7 mouse cellular contexts compared by ENCODE assay signal in the genomic region with DNA sequence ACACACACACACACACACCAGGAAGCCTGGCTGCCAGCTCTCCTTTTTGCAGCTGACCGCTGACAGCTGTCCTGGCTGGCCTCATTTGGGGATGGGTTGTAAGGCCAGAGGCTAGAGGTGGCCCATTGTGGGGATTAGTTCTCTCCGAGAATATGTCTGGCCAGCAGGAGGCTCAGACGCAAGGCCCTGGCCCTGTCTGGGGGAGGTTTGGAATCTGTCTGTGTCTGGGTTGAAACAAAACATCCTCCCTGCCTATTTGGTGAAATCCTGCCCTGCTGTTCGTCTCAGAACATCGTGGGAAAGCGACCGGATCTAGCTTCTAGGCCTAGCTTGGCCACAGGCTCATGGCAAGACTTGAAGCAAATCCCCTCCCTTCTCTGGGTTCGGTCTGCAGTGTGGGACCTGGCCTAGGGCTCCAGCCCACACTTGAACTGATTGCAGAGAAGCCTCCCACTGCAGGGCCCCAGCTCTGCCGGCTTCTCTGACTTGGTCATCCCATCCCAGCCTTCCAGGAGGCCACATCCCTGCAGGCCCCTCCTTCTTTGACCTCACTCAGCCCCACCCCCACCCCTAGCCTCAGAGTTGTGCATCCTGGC. TPM values are rescaled to one million over a fixed set of nuclear protein-coding genes. Genes with fewer than 3 reads are reported as not detected.
A peak's percentile ranks its signal among the peaks of the same experiment; 100 is the strongest.
DNase-seq lines count a peak whose midpoint lies in the region; ATAC-seq and TF ChIP-seq lines count a peak whose summit lies in the region.

No protein-coding gene starts in this region.

- TF ChIP-seq POLR2A in embryonic fibroblast, embryonic 13.5 days (IDR thresholded peaks at IDR 0.05; ENCODE audit: low read depth, low read length): peak; percentile 37; the same call in 1 of the 2 replicates

- no peaks in the 10 kb centered on the region for H3K36me3 ChIP-seq in liver, embryonic 12.5 days
- H3K36me3 ChIP-seq in stomach, embryonic 16.5 days (ENCODE audit: control insufficient read depth, insufficient read depth, low read length): no peaks in the 10 kb centered on the region; the same call in 1 of the 2 replicates

- peak; percentile 13; the same call in 1 of the 2 replicates for ATAC-seq in liver, embryonic 12.5 days
- peak; percentile 82 for ATAC-seq in stomach, embryonic 16.5 days (ENCODE audit: insufficient read depth, low FRiP score)

- DNase-seq in adipocyte (ENCODE audit: low spot score): peak; percentile 60
- peak; percentile 67 for DNase-seq in heart, postnatal 25 days (ENCODE audit: low spot score)
- DNase-seq in T-cell, adult 2 months (ENCODE audit: low spot score): no peak
- DNase-seq in left cerebral cortex, postnatal 25 days (ENCODE audit: low spot score in 2 of 2): no peak

- H3K27ac ChIP-seq in embryonic fibroblast, embryonic 13.5 days (ENCODE audit: insufficient read depth, low read length): peak overlapping the region; percentile 80
- peak overlapping the region; percentile 60 for H3K27ac ChIP-seq in liver, embryonic 12.5 days
- H3K27ac ChIP-seq in stomach, embryonic 16.5 days (ENCODE audit: low read length): peak overlapping the region; percentile 89

- no peak overlapping the region for H3K4me3 ChIP-seq in embryonic fibroblast, embryonic 13.5 days (ENCODE audit: insufficient read depth, low read length)
- H3K4me3 ChIP-seq in liver, embryonic 12.5 days: no peak overlapping the region
- H3K4me3 ChIP-seq in stomach, embryonic 16.5 days (replicated peaks; ENCODE audit: low read length): no peak overlapping the region

- H3K4me2 ChIP-seq in liver, embryonic 12.5 days: no peak overlapping the region
- H3K4me2 ChIP-seq in stomach, embryonic 16.5 days (ENCODE audit: low read depth, low read length): 0 out of 2 replicates have a peak overlapping the region, but pooled peaks have one; percentile 11

- no peak for TF ChIP-seq CTCF in embryonic fibroblast, embryonic 13.5 days (IDR thresholded peaks at IDR 0.05; ENCODE audit: borderline replicate concordance, insufficient read depth, low read length)

- intact Hi-C loops in heart, postnatal 25 days (cut with DNase I): no loop called here
- intact Hi-C loops in left cerebral cortex, postnatal 25 days (cut with DNase I): no loop called here

- no peaks in the 10 kb centered on the region for H3K9me3 ChIP-seq in liver, embryonic 12.5 days (replicated peaks)
- no peaks in the 10 kb centered on the region for H3K9me3 ChIP-seq in stomach, embryonic 16.5 days (replicated peaks; ENCODE audit: control insufficient read depth, low read length)

- WGBS in liver, embryonic 12.5 days (ENCODE audit: insufficient replicate concordance): 42% methylated on average over 9 of the region's 9 CpGs
- 26% methylated on average over 9 of the region's 9 CpGs for WGBS in stomach, embryonic 16.5 days

- H3K4me1 ChIP-seq in embryonic fibroblast, embryonic 13.5 days (ENCODE audit: control insufficient read depth, insufficient read depth, low read length): peaks cover 28% of the 10 kb centered on the region
- H3K4me1 ChIP-seq in liver, embryonic 12.5 days: 0 out of 2 replicates have a peak, but pooled peaks cover 15% of the 10 kb centered on the region
- H3K4me1 ChIP-seq in stomach, embryonic 16.5 days (ENCODE audit: control insufficient read depth, insufficient read depth, low read length): peaks cover 39% of the 10 kb centered on the region

- no peak overlapping the region for H3K9ac ChIP-seq in liver, embryonic 12.5 days
- H3K9ac ChIP-seq in stomach, embryonic 16.5 days (ENCODE audit: low read length): 0 out of 2 replicates have a peak overlapping the region, but pooled peaks have one; percentile 16

- H3K27me3 ChIP-seq in liver, embryonic 12.5 days (replicated peaks): peaks cover 5% of the 10 kb centered on the region
- no peaks in the 10 kb centered on the region for H3K27me3 ChIP-seq in stomach, embryonic 16.5 days (ENCODE audit: control insufficient read depth, insufficient read depth, low read length)

RNA-seq across cellular contexts. Expression of a gene that starts 17.1 kb away (rescaled TPM):
- polyA plus RNA-seq in embryonic fibroblast, embryonic 13.5 days (2011; ENCODE audit: insufficient read length, low read depth, missing spikeins): 158 and 210 TPM in 2 replicates
- 10 to 100 TPM; 36.6 to 36.7 TPM for total RNA-seq in heart, postnatal 25 days (2021)
- polyA plus RNA-seq in liver, embryonic 12.5 days (2016; fragmentation: Nextera tagmentation; extraction: Ambion mirVana): 3.7 and 5.1 TPM in 2 replicates
- polyA plus RNA-seq in stomach, embryonic 16.5 days (2015; fragmentation: Nextera tagmentation; extraction: Ambion mirVana): 31.0 and 33.4 TPM in 2 replicates
- total RNA-seq in left cerebral cortex, postnatal 25 days (2021): 1 to 10 TPM; 2.0 to 2.6 TPM

RNA-seq across cellular contexts. Expression of a gene that starts 42.9 kb away (rescaled TPM):
- 25.9 and 27.0 TPM in 2 replicates for polyA plus RNA-seq in embryonic fibroblast, embryonic 13.5 days (2011; ENCODE audit: insufficient read length, low read depth, missing spikeins)
- 10 to 100 TPM; 10.3 to 13.5 TPM for total RNA-seq in heart, postnatal 25 days (2021)
- 6.5 and 6.6 TPM in 2 replicates for polyA plus RNA-seq in liver, embryonic 12.5 days (2016; fragmentation: Nextera tagmentation; extraction: Ambion mirVana)
- polyA plus RNA-seq in stomach, embryonic 16.5 days (2015; fragmentation: Nextera tagmentation; extraction: Ambion mirVana): 23.7 and 26.0 TPM in 2 replicates
- total RNA-seq in left cerebral cortex, postnatal 25 days (2021): 10 to 100 TPM; 64.3 to 71.4 TPM

RNA-seq across cellular contexts. Expression of a gene that starts 46.3 kb away (rescaled TPM):
- polyA plus RNA-seq in embryonic fibroblast, embryonic 13.5 days (2011; ENCODE audit: insufficient read length, low read depth, missing spikeins): 56.3 and 86.6 TPM in 2 replicates
- total RNA-seq in heart, postnatal 25 days (2021): 10 to 100 TPM in 1 of 2 experiments, 1 to 10 TPM in 1; 10.0 to 12.6 TPM
- polyA plus RNA-seq in liver, embryonic 12.5 days (2016; fragmentation: Nextera tagmentation; extraction: Ambion mirVana): 24.4 and 26.5 TPM in 2 replicates
- 17.9 and 19.0 TPM in 2 replicates for polyA plus RNA-seq in stomach, embryonic 16.5 days (2015; fragmentation: Nextera tagmentation; extraction: Ambion mirVana)
- 10 to 100 TPM; 13.0 to 18.2 TPM for total RNA-seq in left cerebral cortex, postnatal 25 days (2021)

Comparison
In these comparisons a context has a peak if more than half of its experiments do, and no peak if none do; other contexts are left out.
1. DNase-seq: peak in adipocyte (single experiment) and heart, postnatal 25 days (single experiment); none in T-cell, adult 2 months (single experiment) and left cerebral cortex, postnatal 25 days (0 of 2).
2. Peak in every context shown above with its lines, with median percentiles within 50 percentile points of each other: H3K27ac ChIP-seq.